Mouse (Mus musculus): ENCODE data around the gene Ubl3. TPM values are rescaled to one million over a fixed set of nuclear protein-coding genes. Genes with fewer than 3 reads are reported as not detected.

The Ubl3 gene
- polyA plus RNA-seq, 1 experiment from 2014 or later, result 79.9 TPM

DNA sequence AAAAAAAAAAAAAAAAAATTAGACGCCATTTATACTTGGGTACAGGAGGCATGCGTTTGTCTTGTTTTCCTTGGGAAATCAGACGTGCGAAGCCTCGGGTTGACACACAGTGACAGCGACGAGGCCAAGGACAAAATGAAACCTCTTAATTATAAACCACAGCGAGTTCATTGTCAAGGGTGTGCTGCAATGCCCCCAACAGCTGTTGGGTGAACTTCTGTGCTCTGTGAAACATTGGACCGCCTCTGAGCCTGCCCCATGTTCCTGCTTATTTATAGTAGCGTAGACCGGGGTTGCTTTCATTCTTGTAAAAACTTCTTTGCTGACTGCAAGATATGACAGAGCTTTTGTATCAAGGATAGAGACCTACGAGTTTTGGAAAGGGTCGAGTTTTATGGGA, 16.9 kb upstream of the Ubl3 start:
- H3K4me3 ChIP-seq (ENCODE audit: low read depth, low read length), result no peak overlapping the region
- no peaks in the 10 kb centered on the region for H3K9me3 ChIP-seq (replicated peaks; ENCODE audit: control insufficient read depth, low read length, poor library complexity, severe bottlenecking)
- H3K36me3 ChIP-seq (ENCODE audit: control insufficient read depth, insufficient read depth, low read length), result no peaks in the 10 kb centered on the region
- H3K27ac ChIP-seq (ENCODE audit: low read length), result no peak overlapping the region
- ATAC-seq, result no peak
- peaks cover 2% of the 10 kb centered on the region; the same call in 1 of the 2 replicates for H3K4me1 ChIP-seq (ENCODE audit: control insufficient read depth, insufficient read depth, low read length)
- no peak overlapping the region for H3K4me2 ChIP-seq (ENCODE audit: low read length)
- no peaks in the 10 kb centered on the region for H3K27me3 ChIP-seq (ENCODE audit: control insufficient read depth, insufficient read depth, low read depth, low read length)
- WGBS, result 77% methylated on average over 13 of the region's 13 CpGs
- no peak overlapping the region for H3K9ac ChIP-seq (ENCODE audit: low read depth, low read length)

DNA sequence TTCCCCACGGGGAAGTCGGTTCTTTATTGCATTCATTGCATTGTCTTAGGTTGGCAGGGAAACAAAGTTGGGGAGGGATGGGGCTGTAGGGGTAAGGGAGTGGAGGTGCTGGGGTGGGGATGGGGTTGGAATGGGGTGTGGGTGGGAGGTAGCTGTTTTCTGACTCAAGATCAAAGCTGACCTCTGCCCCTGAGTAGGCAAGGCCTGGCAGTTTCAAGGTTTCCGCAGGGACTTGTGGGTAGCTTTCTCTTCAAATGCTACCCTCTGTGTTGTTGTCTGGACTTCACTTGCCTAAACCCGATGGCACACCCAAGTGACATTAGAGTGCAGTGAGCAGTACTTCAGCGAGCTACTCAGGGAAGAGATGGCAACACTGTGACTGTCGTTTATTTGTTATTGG, 13.0 kb upstream of the Ubl3 start:
- ATAC-seq, result no peak
- Histone ChIP-seq H3K9ac (ENCODE audit: low read depth, low read length) (no peak overlapping the region), H3K27ac (ENCODE audit: low read length) (no peak overlapping the region), H3K9me3 (replicated peaks; ENCODE audit: control insufficient read depth, low read length, poor library complexity, severe bottlenecking) (no peaks in the 10 kb centered on the region), H3K4me3 (ENCODE audit: low read depth, low read length) (no peak overlapping the region), H3K4me1 (ENCODE audit: control insufficient read depth, insufficient read depth, low read length) (no peaks in the 10 kb centered on the region), H3K27me3 (ENCODE audit: control insufficient read depth, insufficient read depth, low read depth, low read length) (no peaks in the 10 kb centered on the region), H3K36me3 (ENCODE audit: control insufficient read depth, insufficient read depth, low read length) (no peaks in the 10 kb centered on the region), H3K4me2 (ENCODE audit: low read length) (no peak overlapping the region)
- WGBS, result 39% methylated on average over 6 of the region's 6 CpGs

DNA sequence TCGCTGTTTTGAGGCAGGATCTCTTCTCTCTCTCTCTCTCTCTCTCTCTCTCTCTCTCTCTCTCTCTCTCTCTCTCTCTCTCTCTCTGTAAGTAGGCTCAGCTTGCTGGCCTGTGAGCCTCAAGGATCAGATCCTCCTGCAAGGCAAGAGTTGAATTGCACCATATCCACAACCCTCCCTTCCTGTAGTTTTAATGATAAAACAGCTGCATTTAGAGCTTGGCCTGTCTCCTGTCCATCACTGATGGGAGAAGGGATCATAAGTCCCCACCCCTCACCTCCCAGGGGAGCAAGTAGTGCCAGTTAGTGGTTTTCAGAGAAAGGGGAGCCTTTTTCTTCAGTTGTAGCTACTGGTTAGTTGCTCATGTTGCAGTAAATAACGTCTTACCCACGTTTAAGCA, 11.5 kb upstream of the Ubl3 start:
- H3K27ac ChIP-seq (ENCODE audit: low read length), result no peak overlapping the region
- no peak overlapping the region for H3K9ac ChIP-seq (ENCODE audit: low read depth, low read length)

DNA sequence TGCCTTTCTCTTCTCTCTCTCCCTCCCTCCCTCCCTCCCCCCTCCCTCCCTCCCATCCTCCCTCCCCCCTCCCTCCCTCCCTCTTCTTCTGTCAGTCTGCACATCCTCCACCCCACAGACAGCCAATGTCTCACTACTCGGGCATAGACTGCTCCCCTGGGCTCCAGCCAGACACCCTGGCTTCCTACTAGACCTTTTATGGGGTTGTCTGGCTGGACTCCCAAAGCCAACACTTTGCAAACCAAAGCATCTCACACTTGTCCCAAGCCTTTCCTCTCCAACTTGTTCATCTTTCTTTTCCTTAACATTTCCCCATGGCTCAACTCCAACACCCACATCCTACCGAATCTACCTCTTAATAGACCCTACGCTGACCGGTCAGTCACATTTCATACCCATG, 10.7 kb upstream of the Ubl3 start:
- 97% methylated on average over 3 of the region's 4 CpGs for WGBS
- Histone ChIP-seq H3K4me2 (ENCODE audit: low read length) (no peak overlapping the region), H3K4me3 (ENCODE audit: low read depth, low read length) (no peak overlapping the region), H3K27ac (ENCODE audit: low read length) (no peak overlapping the region), H3K9me3 (replicated peaks; ENCODE audit: control insufficient read depth, low read length, poor library complexity, severe bottlenecking) (no peaks in the 10 kb centered on the region), H3K9ac (ENCODE audit: low read depth, low read length) (no peak overlapping the region), H3K4me1 (ENCODE audit: control insufficient read depth, insufficient read depth, low read length) (no peaks in the 10 kb centered on the region), H3K36me3 (ENCODE audit: control insufficient read depth, insufficient read depth, low read length) (no peaks in the 10 kb centered on the region), H3K27me3 (ENCODE audit: control insufficient read depth, insufficient read depth, low read depth, low read length) (no peaks in the 10 kb centered on the region)
- no peak for ATAC-seq

More for the DNA sequence above, 11.5 kb upstream of the Ubl3 start:
- H3K9me3 ChIP-seq (replicated peaks; ENCODE audit: control insufficient read depth, low read length, poor library complexity, severe bottlenecking), result no peaks in the 10 kb centered on the region
- no peaks in the 10 kb centered on the region for H3K27me3 ChIP-seq (ENCODE audit: control insufficient read depth, insufficient read depth, low read depth, low read length)
- H3K36me3 ChIP-seq (ENCODE audit: control insufficient read depth, insufficient read depth, low read length), result no peaks in the 10 kb centered on the region
- no peaks in the 10 kb centered on the region for H3K4me1 ChIP-seq (ENCODE audit: control insufficient read depth, insufficient read depth, low read length)
- 88% methylated on average over 3 of the region's 3 CpGs for WGBS
- no peak overlapping the region for H3K4me2 ChIP-seq (ENCODE audit: low read length)
- no peak for ATAC-seq
- no peak overlapping the region for H3K4me3 ChIP-seq (ENCODE audit: low read depth, low read length)

DNA sequence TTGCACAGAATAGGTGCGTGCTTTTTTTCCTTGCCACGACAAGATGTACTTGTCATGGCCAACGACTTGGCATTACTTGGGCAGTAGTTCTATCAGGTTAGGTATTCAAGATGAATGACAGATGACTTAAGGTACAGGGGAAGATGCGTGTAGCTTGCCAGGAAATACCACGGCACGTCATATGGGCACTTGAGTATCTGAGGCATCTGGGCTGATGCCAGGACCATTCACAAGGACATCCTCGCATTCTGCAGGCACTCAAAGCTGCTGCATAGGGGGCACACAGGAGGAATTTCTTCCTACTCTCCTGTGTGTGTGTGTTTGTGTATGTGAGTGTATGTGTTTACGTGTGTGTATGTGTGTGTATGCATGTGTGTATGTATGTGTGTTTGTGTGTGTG, 9.6 kb upstream of the Ubl3 start:
- Histone ChIP-seq H3K9me3 (replicated peaks; ENCODE audit: control insufficient read depth, low read length, poor library complexity, severe bottlenecking) (no peaks in the 10 kb centered on the region), H3K4me2 (ENCODE audit: low read length) (no peak overlapping the region), H3K27ac (ENCODE audit: low read length) (no peak overlapping the region), H3K27me3 (ENCODE audit: control insufficient read depth, insufficient read depth, low read depth, low read length) (no peaks in the 10 kb centered on the region), H3K4me3 (ENCODE audit: low read depth, low read length) (no peak overlapping the region), H3K36me3 (ENCODE audit: control insufficient read depth, insufficient read depth, low read length) (no peaks in the 10 kb centered on the region), H3K4me1 (ENCODE audit: control insufficient read depth, insufficient read depth, low read length) (no peaks in the 10 kb centered on the region), H3K9ac (ENCODE audit: low read depth, low read length) (no peak overlapping the region)
- ATAC-seq, result no peak
- 87% methylated on average over 8 of the region's 8 CpGs for WGBS

DNA sequence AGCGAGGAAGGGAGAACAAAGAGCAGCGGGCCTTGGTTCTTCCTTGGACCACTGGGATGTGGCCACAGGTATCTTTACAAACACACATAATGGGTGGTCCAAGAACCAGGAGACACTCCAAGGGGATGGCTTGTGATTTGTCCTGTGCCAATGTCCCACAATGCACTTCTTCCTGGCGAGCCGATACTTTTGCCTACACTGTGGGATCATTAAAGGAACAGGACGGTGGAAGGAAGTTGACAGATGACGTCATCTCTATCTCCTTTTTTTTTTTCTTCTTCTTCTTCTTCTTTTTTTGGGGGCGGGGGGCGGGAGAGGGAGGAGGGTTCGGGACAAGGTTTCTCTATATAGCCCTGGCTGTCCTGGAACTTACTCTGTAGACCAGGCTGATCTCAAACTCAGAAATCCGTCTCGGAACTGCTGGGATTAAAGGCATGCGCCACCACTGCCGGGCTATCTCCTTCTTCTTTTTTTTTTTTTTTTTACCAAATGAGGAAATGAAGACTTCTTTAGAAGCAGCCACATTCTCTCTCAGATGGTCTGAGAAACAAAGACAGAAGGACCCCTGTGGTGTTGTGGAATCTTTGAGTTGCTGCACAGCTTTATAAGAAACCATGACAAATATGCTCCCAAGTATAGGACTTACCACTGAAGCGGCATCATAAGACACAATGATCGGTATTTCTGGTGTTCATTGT, 6.8 kb upstream of the Ubl3 start:
- no peaks in the 10 kb centered on the region for H3K36me3 ChIP-seq (ENCODE audit: control insufficient read depth, insufficient read depth, low read length)
- 66% methylated on average over 15 of the region's 15 CpGs for WGBS
- H3K9me3 ChIP-seq (replicated peaks; ENCODE audit: control insufficient read depth, low read length, poor library complexity, severe bottlenecking), result no peaks in the 10 kb centered on the region
- no peak overlapping the region for H3K9ac ChIP-seq (ENCODE audit: low read depth, low read length)
- no peaks in the 10 kb centered on the region for H3K27me3 ChIP-seq (ENCODE audit: control insufficient read depth, insufficient read depth, low read depth, low read length)
- no peak overlapping the region for H3K4me2 ChIP-seq (ENCODE audit: low read length)
- no peak overlapping the region for H3K4me3 ChIP-seq (ENCODE audit: low read depth, low read length)
- no peak for ATAC-seq
- peaks cover 7% of the 10 kb centered on the region; the same call in 1 of the 2 replicates for H3K4me1 ChIP-seq (ENCODE audit: control insufficient read depth, insufficient read depth, low read length)
- H3K27ac ChIP-seq (ENCODE audit: low read length), result no peak overlapping the region

DNA sequence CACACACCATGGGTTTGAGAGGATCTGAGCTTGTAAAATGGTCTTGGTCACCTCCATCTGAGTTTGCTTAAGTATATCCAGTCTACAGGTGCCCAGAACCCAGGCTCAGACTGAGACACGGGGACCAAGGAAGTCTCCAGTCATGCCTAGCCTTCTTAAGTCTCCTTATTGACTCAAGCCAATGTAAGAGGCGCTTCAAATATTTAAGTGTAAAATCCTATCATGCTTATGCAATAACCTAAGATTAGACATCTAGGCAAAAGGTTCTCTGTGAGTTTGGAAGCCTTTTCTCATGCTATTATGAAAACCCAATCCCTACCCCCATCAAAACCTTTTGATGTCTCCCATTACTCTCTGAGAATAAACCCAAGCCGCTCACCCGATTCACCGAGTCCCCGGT, 5.9 kb upstream of the Ubl3 start:
- H3K27me3 ChIP-seq (ENCODE audit: control insufficient read depth, insufficient read depth, low read depth, low read length), result no peaks in the 10 kb centered on the region
- ATAC-seq, result no peak
- no peaks in the 10 kb centered on the region for H3K9me3 ChIP-seq (replicated peaks; ENCODE audit: control insufficient read depth, low read length, poor library complexity, severe bottlenecking)
- no peaks in the 10 kb centered on the region for H3K36me3 ChIP-seq (ENCODE audit: control insufficient read depth, insufficient read depth, low read length)
- 94% methylated on average over 6 of the region's 6 CpGs for WGBS
- no peak overlapping the region for H3K4me2 ChIP-seq (ENCODE audit: low read length)
- peaks cover 11% of the 10 kb centered on the region; the same call in 1 of the 2 replicates for H3K4me1 ChIP-seq (ENCODE audit: control insufficient read depth, insufficient read depth, low read length)
- H3K9ac ChIP-seq (ENCODE audit: low read depth, low read length), result no peak overlapping the region
- H3K27ac ChIP-seq (ENCODE audit: low read length), result no peak overlapping the region
- no peak overlapping the region for H3K4me3 ChIP-seq (ENCODE audit: low read depth, low read length)

DNA sequence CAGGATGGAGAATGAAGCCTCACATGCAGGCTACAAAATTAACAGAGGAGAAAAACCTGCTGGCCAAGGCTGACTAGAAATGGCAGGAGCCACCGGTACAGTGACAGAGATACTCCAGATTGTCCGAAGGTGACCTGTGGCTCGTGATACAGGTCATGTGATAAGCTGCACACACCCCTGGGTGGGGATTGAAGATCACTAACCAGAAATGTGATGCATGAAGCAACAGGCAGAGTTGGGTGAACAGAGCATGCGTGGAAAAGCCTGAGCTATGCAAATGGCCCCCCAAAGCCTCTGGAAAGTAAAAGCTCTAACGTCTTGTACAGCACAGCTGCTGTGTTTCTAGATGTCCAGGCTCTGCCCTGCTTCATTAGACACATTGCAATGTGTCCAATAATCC, 3.9 kb upstream of the Ubl3 start:
- Histone ChIP-seq H3K27ac (ENCODE audit: low read length) (no peak overlapping the region), H3K9ac (ENCODE audit: low read depth, low read length) (no peak overlapping the region), H3K4me2 (ENCODE audit: low read length) (no peak overlapping the region), H3K4me1 (ENCODE audit: control insufficient read depth, insufficient read depth, low read length) (peaks cover 15% of the 10 kb centered on the region; the same call in 1 of the 2 replicates), H3K4me3 (ENCODE audit: low read depth, low read length) (no peak overlapping the region), H3K9me3 (replicated peaks; ENCODE audit: control insufficient read depth, low read length, poor library complexity, severe bottlenecking) (no peaks in the 10 kb centered on the region), H3K36me3 (ENCODE audit: control insufficient read depth, insufficient read depth, low read length) (no peaks in the 10 kb centered on the region), H3K27me3 (ENCODE audit: control insufficient read depth, insufficient read depth, low read depth, low read length) (no peaks in the 10 kb centered on the region)
- WGBS, result 83% methylated on average over 5 of the region's 5 CpGs
- ATAC-seq, result no peak

DNA sequence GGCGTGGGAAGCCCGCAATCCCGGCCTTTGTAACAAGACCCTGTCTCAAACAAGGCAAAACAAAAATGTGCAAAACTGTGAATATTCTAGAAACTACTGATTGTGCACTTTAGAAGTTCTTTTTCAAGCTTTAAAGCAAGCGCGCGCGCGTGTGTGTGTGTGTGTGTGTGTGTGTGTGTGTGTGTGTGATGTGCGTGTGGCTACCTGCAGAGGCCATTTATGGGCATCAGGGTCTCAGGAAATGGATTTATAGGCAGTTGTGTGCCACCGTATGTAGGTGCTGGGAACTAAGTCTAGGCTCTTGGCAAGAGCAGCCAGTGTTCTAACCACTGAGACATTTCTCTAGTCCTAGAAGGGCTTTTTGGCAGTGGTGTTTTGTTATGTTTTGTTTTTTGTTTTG, 2.6 kb upstream of the Ubl3 start:
- no peaks in the 10 kb centered on the region for H3K9me3 ChIP-seq (replicated peaks; ENCODE audit: control insufficient read depth, low read length, poor library complexity, severe bottlenecking)
- no peak overlapping the region for H3K9ac ChIP-seq (ENCODE audit: low read depth, low read length)
- H3K4me2 ChIP-seq (ENCODE audit: low read length), result peak overlapping the region; percentile 47
- no peaks in the 10 kb centered on the region for H3K27me3 ChIP-seq (ENCODE audit: control insufficient read depth, insufficient read depth, low read depth, low read length)
- H3K27ac ChIP-seq (ENCODE audit: low read length), result no peak overlapping the region
- 76% methylated on average over 10 of the region's 10 CpGs for WGBS
- no peak overlapping the region; the same call in 1 of the 2 replicates for H3K4me3 ChIP-seq (ENCODE audit: low read depth, low read length)
- no peak for ATAC-seq
- peaks cover 17% of the 10 kb centered on the region; the same call in 1 of the 2 replicates for H3K4me1 ChIP-seq (ENCODE audit: control insufficient read depth, insufficient read depth, low read length)
- H3K36me3 ChIP-seq (ENCODE audit: control insufficient read depth, insufficient read depth, low read length), result no peaks in the 10 kb centered on the region

Measured in midbrain, embryonic 16.5 days (tissue).